Mouse (Mus musculus): ENCODE measurements at regions not wholly inside any gene's neighbourhood (a gene's known extent, or its start where the extent isn't known, plus 50 kb on each side); places are given as distances from the start of the nearest gene placed in this dataset.

DNA sequence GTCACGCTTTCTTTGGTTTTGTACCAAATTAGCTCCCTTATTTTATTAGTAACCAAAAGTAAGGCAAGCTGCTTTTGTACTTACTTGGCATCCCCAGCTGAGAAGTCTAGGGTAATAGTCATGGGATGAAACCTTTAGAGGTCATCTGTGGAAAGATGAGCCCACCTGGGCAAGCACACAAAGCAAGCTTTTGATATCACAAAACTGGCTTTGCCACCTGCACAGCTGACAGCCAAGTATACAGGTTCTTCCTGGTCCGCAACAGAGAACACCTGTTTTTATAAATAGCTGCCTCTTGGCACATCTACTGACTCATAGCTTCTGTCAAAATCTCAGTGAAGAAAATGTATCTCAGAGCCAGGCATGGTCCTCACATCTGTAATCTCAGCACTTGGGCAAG lies 197.2 kb downstream of the Arl4a start:
- in situ Hi-C loops (cut with MboI, MseI) = no loop called here

DNA sequence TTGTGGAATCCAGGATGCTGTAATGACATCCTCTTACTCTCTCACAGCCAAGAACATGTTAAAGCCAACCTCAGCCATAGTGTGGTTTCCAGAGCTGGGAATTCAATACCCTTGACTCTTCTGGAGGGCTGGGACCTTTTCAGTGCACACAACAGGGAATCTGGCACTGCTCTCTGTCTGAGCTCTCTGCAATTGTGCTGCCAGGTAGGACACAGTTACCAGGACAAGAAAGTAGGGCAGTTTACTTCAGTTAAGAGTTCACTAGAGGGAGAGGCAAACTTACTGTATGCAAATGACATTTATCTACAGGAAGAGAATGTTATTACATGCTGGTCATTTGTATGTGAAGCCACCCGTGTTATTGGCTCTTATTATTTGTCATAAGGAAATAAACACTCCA lies 197.6 kb downstream of the Arl4a start:
- in situ Hi-C loops (cut with MboI, MseI) = no loop called here

DNA sequence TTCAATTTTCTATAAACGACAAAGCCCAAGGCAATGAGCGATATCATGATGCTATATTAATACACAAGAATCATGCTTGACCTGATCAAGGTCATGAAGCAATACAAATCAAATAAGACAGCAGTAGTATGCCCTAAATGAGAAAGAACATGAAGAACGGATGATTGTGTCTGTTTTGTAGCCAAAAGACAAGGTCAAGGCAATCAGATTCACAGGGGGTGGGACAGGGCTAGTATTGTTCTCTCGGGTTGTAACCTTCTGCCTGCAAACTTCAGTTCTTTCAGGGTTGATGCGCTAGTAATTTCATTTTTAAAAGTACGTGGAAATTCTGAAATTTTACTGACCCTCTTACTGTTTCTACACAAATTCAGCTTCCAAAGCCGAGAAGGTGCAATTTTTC lies 206.7 kb downstream of the Arl4a start:
- in situ Hi-C loops (cut with MboI, MseI) = no loop called here

DNA sequence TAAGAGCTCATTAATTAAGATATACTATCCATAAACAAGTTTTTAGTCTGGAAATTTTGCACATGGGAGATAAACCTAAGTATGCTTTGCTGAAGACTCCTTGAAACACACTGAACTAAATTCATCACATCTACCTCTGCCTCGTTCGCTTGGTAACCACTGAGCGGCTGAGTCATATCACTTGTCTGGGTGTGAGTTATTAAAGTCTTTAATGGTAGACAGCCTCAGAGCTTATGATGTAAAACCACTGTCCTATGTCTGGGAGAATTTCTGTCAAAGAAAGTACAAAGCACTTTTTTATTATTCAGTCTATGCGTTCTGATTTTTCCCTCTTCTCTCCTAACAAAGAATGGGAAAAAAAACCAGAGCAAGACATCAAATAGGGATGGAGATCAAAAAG lies 207.3 kb downstream of the Arl4a start:
- in situ Hi-C loops (cut with MboI, MseI) = no loop called here

DNA sequence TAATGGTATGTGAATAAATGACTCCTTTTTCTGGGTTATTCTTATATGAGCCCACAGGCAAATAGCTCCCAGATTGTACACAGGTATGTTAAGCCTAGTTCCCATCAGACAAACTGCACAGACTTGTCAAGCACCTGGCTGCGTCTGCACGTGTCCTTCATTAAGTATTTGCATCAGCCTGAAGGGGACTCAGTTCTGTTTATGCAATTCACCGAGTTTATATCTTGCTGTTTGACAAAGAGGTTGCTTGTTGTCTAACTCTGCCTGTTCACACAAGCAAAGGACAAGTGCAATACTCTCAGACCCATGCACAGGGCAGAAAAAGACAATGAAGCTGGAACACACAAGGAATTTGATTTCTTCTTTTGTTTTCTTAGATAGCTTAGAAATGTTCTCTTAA lies 215.2 kb downstream of the Arl4a start:
- in situ Hi-C loops (cut with MboI, MseI) = no loop called here

DNA sequence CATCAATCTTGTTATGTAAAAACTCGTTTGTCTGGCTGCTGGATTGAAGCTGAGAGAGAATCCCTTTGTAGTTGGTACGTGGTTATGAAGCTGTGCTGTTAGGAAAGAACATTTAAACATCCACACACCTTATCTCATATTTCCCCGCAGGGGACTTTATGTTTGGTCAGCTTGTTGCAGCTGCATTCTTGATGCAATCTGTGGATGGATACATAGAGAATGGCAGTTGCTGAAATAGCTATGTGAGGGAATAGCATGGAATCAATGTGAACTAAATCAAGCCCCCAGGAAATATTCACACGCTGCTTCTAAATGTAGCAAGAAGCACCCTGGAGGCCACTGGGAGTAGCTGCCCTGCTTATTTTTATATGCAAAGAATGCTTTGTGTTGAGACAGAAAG lies 236.3 kb downstream of the Arl4a start:
- in situ Hi-C loops (cut with MboI, MseI) = no loop called here

DNA sequence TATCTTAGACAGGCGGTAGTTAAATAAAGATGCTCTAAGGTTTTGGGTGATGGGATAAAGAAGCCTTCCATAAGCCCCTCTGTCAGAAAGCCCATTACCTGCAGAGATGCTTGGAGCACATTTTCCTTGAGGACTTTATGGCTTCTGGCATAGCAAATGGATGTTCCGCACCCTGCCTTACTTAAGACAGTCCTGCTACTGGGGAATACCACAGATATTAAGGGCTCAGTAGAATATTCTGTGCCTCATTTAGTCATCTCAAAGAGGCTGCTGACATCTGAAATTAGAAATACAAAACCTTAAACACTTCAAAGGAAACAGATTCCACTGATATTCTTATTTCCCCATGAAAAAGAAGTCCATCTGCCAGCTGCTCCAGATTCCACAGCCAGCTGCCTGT lies 240.0 kb downstream of the Arl4a start:
- in situ Hi-C loops (cut with MboI, MseI) = no loop called here

DNA sequence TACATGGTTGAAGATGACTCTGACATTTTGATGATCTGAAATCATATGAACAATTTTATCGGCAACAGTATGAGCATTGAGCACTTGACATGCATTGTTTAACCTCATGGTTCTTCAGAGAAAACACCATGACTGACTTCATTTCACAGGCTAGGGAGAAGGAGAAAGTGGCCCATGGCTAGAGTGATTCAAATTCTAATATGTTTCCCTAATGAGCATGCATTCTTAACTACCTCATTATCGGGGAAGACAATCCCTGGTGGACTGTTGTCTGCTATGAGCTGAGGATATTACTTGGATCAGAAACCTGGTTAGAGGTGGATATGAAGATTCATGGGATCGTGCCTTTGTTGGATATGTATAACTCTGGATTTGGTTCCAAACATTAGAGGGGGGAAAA lies 240.9 kb downstream of the Arl4a start:
- in situ Hi-C loops (cut with MboI, MseI) = no loop called here

DNA sequence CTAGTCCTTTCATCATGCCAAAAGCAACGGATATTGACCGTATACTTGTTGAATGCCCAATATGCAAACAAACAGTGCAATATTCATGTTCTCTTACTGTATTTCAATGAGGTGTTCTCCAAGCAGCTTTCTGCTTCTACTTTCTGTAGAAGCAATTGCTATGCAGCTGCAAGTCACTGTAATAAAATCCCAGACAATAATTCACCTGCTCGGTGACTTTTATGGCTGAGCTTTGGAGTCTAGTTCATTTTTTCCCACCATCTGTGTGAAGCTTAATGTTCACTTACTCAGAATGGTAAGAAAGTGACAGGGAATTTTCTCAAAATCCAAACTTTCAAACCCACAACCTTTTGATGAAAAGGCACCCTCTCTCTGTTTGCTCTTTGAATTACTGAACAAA lies 252.8 kb downstream of the Arl4a start:
- in situ Hi-C loops (cut with MboI, MseI) = no loop called here

DNA sequence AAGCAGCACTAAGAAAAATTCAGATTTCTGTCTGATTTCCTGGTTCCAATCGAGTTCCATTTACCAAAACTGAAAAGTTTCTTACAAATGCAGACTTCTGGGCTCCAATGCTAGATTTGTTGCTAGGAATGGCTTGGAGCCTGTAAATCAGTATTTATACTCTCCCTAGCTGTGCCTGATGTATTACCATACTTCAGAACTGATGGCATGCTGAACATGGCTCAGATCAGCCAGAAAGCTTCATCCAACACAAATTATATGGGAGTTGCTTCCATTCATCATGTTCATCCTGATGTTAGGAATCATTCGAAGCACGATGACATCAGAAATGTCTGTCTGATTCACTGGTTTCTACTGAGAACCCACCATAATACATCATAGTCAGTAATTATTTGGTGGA lies 253.3 kb downstream of the Arl4a start:
- in situ Hi-C loops (cut with MboI, MseI) = no loop called here

DNA sequence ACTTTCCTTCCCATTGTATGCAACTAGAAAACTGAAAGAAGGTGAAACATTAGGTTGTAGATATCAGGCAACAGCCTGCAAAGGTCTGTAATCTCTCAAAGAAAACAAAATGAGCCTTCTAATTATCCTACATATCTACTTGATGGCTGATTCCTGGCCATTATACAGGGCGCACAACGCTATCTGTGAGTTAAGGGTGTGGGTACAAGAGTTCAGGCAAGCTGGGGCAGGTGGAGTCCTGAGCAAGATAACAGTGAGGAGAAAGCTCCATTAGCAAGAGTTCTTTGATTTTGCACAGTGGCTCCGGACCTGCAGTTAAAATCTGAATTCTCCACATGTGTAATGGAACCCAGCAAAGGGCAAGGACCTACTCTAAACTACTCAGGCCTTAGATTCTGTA lies 261.7 kb downstream of the Arl4a start:
- in situ Hi-C loops (cut with MboI, MseI) = no loop called here

DNA sequence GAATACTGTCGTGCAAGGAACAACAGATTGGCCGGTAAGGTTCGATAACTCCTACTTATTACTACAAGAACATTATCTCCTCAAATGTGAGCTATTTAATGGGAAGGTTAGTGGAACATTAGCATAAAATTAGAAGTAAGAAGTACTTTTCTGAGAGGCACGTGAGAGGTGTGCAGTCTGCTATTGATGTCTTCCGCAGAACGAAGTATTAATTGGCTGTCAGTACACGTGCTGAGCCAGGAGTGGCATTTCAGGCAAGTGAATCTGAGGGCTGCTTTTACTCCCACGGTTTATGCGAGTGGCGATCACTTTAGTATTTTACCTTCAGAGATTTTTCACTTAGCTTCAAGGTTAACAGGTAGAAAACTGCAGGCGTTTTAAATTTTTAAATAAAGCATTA lies 270.8 kb downstream of the Arl4a start:
- in situ Hi-C loops (cut with MboI, MseI) = no loop called here

DNA sequence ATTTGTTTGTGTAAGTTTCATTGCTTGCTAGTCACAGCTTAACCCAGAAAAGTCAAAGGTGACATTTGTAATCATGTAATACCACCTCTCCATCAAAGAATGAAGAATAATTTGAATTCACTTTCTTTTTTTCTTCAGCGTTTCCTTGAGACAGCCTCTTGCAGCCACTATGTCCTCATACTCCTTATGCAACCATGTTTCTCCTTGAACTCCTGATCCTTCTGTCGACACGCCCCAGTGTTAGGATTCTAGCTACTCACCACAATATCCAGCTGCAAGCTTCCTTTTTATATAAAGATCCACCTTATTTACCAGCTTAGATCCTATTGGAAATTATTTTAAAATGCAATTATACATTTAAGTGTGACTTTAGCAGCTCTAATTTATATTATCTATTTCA lies 274.3 kb downstream of the Arl4a start:
- in situ Hi-C loops (cut with MboI, MseI) = no loop called here

DNA sequence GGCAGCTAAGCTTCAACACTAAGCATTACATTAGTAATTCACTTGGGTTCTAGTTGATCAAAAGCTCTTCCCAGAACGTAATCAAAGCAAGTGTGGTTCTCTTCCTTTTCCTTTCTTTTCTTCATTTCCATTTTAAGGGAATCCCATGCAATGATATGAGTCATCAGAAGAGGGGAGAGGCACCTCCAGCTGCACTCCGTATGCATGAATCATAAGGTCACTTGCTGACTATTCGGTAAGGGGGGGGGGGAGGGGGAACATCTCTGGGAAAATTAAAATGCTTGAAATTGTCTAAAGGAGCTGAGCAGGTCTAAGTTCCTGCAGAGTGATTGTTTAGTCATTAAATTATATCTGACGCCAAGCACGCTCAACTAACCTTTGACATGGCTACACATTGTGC lies 275.9 kb downstream of the Arl4a start:
- in situ Hi-C loops (cut with MboI, MseI) = no loop called here

DNA sequence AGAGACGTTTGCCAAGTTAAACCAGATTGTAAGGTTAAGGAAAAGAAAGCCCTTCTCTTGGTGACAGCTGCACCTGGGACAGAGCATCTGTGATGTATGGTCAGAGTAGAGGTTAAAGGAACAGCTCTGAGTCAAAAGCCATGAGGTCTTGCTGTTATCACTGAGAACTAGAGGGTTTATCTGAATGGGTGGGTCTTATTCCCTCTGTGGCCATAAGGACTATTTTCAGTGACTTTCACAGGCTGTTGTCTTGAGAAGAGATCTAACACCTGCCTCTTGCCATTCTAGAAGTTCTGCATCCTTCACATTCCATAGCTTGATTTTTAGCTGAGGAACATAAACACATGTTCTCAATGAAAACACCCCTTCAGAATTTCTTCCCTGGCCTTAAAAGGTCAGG lies 276.5 kb downstream of the Arl4a start:
- in situ Hi-C loops (cut with MboI, MseI) = no loop called here

DNA sequence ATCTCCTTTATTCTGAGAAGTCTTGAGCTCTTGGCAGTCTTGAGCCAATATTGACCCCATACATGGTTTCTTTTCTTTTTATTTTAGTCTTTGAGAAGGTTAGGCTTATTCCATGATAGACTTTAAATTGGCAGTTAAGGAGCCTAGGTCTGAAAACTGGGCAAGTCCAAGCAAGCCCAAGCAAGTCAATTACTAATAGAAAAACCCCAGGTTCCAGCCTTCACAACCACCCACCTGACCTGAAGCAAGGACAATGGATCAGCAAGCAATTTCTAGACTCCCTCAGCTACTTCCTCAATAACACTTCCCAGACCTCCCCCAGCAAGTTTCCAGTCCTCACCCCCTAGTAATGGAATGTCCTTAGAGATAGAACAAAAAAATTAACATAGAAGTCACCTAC lies 279.9 kb downstream of the Arl4a start:
- in situ Hi-C loops (cut with MboI, MseI) = no loop called here

DNA sequence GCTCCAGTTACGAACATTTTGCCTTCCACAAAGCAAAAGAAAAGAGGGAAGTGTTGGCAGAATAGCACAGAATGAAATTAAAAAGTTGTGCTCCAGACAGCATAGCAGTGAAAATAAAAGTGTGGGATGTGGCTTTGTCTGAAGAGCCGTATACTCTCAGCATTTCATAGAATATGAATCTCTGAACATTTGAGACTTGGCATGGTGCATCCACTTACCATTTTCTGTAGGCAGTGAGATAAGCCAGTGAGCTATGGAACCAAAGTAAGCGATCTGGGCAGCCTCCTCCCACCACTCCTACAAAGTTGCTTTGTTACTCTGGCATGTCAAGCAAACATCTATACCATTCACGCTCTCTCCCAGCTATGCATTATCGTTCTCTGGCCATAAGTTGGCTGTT lies 286.0 kb downstream of the Arl4a start:
- in situ Hi-C loops (cut with MboI, MseI) = no loop called here

DNA sequence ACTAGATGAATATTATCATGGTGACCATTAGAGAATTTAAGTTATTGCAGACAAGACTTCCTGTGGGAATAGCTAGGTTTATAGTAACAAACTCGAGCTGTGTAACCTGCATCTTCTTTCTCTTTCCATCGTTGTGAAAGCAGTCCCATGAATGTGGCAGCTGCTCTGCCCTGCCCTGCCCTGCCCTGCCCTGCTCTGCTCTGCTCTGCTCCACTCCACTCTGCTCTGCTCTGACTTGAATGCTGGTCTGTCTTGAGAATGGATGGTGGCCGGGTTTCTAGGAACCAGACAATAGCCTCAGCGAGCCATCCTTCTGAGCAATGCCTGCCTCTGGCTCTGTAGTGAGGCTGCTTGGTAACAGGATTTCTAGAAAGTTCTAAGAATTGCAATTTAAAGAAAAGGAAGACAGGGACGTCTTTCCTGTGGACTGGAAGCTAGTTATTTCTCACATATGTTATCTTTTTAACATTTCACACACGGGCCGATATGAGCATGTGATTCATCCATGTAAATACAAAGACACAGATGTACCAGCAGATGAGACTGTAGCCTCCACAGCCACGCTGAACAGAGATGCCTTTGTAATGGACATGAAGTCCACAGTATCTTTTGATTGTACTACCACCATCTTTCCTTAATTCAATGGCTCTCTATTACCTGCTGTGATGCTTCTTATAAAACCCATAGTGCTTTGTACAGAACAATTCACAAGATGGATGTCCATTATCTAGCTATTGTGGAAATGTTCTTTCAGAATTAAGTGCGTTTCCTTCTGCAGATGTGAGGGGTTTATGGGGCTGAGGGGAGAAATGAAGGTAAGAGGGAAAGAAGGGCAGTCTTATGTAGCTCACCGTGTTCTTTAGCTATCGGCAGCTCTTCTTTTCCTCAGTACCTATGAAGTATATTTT lies 295.4 kb downstream of the Arl4a start:
- in situ Hi-C loops (cut with MboI, MseI) = loop anchor here (10.0 kb wide), 1 partner anchor 822 kb away; no protein-coding TSS in a partner anchor

DNA sequence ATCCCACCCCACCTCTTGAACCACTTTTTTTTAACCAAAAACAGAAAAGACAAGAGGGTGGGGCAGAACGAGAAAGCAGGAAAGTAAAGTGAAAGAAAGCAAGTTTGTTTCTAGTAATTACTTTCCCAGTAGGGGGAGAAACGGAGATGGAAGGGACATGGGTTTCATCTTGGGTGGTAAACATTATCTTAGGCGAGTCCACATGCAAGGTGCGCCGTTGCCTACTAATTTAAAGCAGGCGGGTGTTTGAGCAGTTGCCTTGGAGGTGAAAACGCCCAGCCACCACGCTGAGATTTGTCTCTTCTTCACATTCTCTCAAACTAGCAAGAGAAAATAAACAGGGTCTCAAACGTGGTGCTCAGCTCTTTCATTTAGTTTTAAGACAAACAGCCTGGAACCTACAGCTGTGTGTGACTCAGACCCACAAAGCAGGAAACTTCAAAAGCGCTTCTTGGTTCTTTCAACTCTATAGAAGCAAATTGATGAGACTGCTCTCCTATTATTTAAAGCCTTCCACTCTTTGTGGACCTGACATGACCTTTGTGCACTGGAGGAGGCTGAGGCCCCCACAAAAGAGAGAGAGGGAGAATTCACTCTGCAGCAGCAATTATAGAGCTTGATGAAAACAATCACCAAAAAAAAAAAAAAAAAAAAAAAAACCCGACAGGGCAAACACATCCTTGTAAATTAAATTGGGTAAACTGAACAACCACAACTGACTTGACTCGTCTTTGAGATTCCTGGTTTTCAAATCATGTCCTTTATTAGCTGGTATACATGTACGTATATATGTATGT lies 296.6 kb downstream of the Arl4a start:
- in situ Hi-C loops (cut with MboI, MseI) = loop anchor here (10.0 kb wide), 1 partner anchor 824 kb away; no protein-coding TSS in a partner anchor

DNA sequence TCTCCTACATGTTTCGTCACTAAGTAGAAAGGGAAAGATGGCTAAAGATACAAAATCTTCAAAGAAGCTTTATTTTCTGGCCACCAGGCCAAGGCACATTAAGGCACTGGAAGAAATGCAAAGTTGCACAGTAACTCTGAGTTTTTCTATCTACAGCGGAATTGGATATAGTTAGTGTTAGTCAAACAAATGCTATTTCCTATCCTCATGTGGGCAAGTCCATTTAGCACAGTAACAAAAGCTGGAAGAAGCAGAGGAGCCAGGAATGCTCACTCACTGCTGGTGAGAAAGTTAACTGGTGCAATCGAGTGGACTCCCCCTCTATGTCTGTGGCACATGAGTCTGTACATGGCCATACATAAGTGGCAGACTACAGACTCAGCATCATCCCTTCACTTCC lies 300.9 kb downstream of the Arl4a start:
- in situ Hi-C loops (cut with MboI, MseI) = no loop called here

DNA sequence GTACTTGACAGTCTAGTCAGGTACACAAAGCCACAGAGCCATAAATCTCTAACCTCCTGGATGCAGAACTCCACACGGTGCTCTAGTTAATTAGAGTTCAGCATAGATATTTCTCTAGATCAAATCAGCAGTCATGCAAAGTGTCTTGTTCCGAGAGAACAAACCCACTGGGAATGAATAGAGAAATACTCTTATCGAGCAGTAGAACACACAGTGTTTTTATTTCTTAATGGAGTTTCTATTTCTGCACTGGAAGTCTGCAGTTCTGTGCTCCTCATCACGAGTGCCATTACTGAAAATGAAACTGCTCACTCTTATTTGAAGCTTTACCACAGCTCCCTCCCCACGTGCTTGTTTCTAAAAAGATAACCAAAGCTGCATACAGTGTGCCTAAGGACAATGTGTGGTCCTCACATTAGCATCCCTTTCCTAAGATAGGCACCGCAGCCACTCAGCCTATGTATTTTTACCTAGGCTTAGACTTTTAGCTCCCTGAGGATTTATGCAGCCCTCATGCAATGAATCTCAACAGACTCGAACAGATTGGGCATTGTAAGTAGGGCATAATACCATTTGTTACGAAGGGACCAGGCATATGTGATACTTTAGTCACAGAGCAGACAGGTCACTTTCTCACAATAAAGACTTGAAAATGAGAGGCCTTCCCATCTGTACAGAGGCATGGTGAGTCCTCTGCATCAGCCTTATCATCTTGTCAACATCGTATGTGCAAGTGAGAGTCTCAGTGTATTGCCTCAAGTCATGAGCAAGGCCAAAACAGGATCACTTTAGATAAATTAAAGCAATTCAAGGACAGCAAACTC lies 301.5 kb downstream of the Arl4a start:
- in situ Hi-C loops (cut with MboI, MseI) = no loop called here

DNA sequence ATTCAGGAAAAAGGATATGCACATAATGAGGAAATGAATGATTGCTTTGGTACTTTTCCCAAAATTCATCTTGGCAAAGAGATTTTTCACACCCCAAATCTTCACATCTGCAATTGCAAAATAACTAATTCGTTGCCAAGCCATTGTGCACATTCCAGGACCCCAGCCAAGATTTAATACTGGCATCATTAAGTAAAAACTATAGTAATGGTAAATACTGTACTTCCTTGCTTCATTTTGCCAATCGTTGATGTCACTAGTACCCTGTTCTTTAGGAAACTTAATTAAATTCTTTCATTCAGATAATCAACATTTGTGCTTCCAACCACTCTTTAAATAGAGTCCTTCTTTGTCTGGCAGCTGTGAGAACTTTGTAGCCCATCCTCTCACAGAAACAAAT lies 303.6 kb downstream of the Arl4a start:
- in situ Hi-C loops (cut with MboI, MseI) = no loop called here

Data from T-helper 2 cell (primary cell).